Mouse (Mus musculus) liver, adult (tissue): ENCODE measurements around the gene Adamtsl1.

Experiments used
- GATA4 ChIP-seq: IDR thresholded peaks from 2 replicates; pipeline ENCODE4 v1.6.1; 2014; ENCODE audit warnings: mild to moderate bottlenecking, low read length; ENCODE audit not compliant: insufficient replicate concordance

Adamtsl1 gene

GRCm38 (mm10) chr4:86241854-86242424 lies 728.0 kb downstream of the Adamtsl1 start:
- no peak for TF ChIP-seq GATA4

- TF ChIP-seq GATA4, result no peak
Measured at GRCm38 (mm10) chr4:86270085-86270484, 756.1 kb downstream of the Adamtsl1 start.

GRCm38 (mm10) chr4:86273703-86274355 lies 759.9 kb downstream of the Adamtsl1 start:
- no peak for TF ChIP-seq GATA4

- no peak for TF ChIP-seq GATA4
Measured at GRCm38 (mm10) chr4:86274663-86275062, 760.7 kb downstream of the Adamtsl1 start.

GRCm38 (mm10) chr4:86276021-86276813 lies 762.2 kb downstream of the Adamtsl1 start:
- TF ChIP-seq GATA4, result no peak

GRCm38 (mm10) chr4:86278546-86278945 lies 764.6 kb downstream of the Adamtsl1 start:
- no peak for TF ChIP-seq GATA4

- no peak for TF ChIP-seq GATA4
Measured at GRCm38 (mm10) chr4:86286572-86286971, 772.6 kb downstream of the Adamtsl1 start.

- no peak for TF ChIP-seq GATA4
Measured at GRCm38 (mm10) chr4:86288264-86288663, 774.3 kb downstream of the Adamtsl1 start.

GRCm38 (mm10) chr4:86289511-86290273 lies 775.7 kb downstream of the Adamtsl1 start:
- TF ChIP-seq GATA4, result no peak

- no peak for TF ChIP-seq GATA4
Measured at GRCm38 (mm10) chr4:86294828-86295251, 780.9 kb downstream of the Adamtsl1 start.

- no peak for TF ChIP-seq GATA4
Measured at GRCm38 (mm10) chr4:86301469-86301868, 787.5 kb downstream of the Adamtsl1 start.

- no peak for TF ChIP-seq GATA4
Measured at GRCm38 (mm10) chr4:86302095-86302494, 788.1 kb downstream of the Adamtsl1 start.

GRCm38 (mm10) chr4:86306753-86307152 lies 792.8 kb downstream of the Adamtsl1 start:
- TF ChIP-seq GATA4, result no peak

- TF ChIP-seq GATA4, result no peak
Measured at GRCm38 (mm10) chr4:86309178-86309577, 795.2 kb downstream of the Adamtsl1 start.
